Mouse (Mus musculus) kidney, embryonic 15.5 days (tissue): ENCODE data around the gene C130032M10Rik. TPM values are rescaled to one million over a fixed set of nuclear protein-coding genes. Genes with fewer than 3 reads are reported as not detected.
A peak's percentile ranks its signal among the peaks of the same experiment; 100 is the strongest.

ENCODE experiments used
- ATAC-seq: fragments of 200-750 bp; cut with Nextera tagmentation; replicated peaks from 2 replicates; pipeline ENCODE4 v1.8.0; 2017; ENCODE audit warnings: moderate TSS enrichment; ENCODE audit not compliant: low FRiP score
- H3K27ac ChIP-seq: fragments of 300-500 bp; sonication (generic); 2 replicates; pipeline ENCODE4 v1.5.1; 2015; ENCODE audit warnings: mild to moderate bottlenecking, inconsistent platforms
- H3K27me3 ChIP-seq: fragments of 300-500 bp; sonication (generic); 2 replicates; pipeline ENCODE4 v1.6.1; 2015; ENCODE audit warnings: inconsistent platforms
- H3K36me3 ChIP-seq: fragments of 300-500 bp; sonication (generic); 2 replicates; pipeline ENCODE4 v1.6.1; 2015; ENCODE audit warnings: inconsistent platforms
- H3K4me1 ChIP-seq: fragments of 300-500 bp; sonication (generic); 2 replicates; pipeline ENCODE4 v1.6.1; 2015; ENCODE audit warnings: inconsistent platforms
- H3K4me2 ChIP-seq: fragments of 300-500 bp; sonication (generic); 2 replicates; pipeline ENCODE4 v1.6.1; 2015; ENCODE audit warnings: moderate library complexity, mild to moderate bottlenecking, inconsistent platforms
- H3K4me3 ChIP-seq: fragments of 300-500 bp; sonication (generic); replicated peaks from 2 replicates; pipeline ENCODE4 v1.5.1; 2015; ENCODE audit warnings: mild to moderate bottlenecking, inconsistent platforms
- H3K9ac ChIP-seq: fragments of 300-500 bp; sonication (generic); 2 replicates; pipeline ENCODE4 v1.6.1; 2015; ENCODE audit warnings: mild to moderate bottlenecking, inconsistent platforms
- H3K9me3 ChIP-seq: fragments of 300-500 bp; sonication (generic); replicated peaks from 2 replicates; pipeline ENCODE4 v1.6.1; 2016; ENCODE audit warnings: inconsistent platforms
- WGBS: fragments of 180-500 bp; shearing (Covaris S2); methylation state at CpG from one replicate; pipeline ENCODE4 v1.1.7; 2015; ENCODE audit warnings: mixed read lengths; 5-methylcytosine and 5-hydroxymethylcytosine counted together
- polyA plus RNA-seq: library from polyadenylated mRNA; unstranded; fragments of >200 nt; fragmentation: Nextera tagmentation; extraction: Ambion mirVana; gene quantifications from 2 replicates; pipeline ENCODE4 v1.2.1, GENCODE M21; 2015

Gene C130032M10Rik
- polyA plus RNA-seq, 1 experiment from 2014 or later = 0.62 TPM

GRCm38 (mm10) chr9:114536628-114537027 lies 21.1 kb downstream of the C130032M10Rik start:
- Histone ChIP-seq H3K9ac (no peak overlapping the region), H3K4me1 (peaks cover 52% of the 10 kb centered on the region), H3K4me2 (no peak overlapping the region), H3K9me3 (no peaks in the 10 kb centered on the region), H3K36me3 (no peaks in the 10 kb centered on the region), H3K27me3 (no peaks in the 10 kb centered on the region), H3K4me3 (no peak overlapping the region), H3K27ac (peak overlapping the region; percentile 67)
- 29% methylated on average over 2 of the region's 2 CpGs for WGBS
- ATAC-seq = peak; percentile 88

DNA sequence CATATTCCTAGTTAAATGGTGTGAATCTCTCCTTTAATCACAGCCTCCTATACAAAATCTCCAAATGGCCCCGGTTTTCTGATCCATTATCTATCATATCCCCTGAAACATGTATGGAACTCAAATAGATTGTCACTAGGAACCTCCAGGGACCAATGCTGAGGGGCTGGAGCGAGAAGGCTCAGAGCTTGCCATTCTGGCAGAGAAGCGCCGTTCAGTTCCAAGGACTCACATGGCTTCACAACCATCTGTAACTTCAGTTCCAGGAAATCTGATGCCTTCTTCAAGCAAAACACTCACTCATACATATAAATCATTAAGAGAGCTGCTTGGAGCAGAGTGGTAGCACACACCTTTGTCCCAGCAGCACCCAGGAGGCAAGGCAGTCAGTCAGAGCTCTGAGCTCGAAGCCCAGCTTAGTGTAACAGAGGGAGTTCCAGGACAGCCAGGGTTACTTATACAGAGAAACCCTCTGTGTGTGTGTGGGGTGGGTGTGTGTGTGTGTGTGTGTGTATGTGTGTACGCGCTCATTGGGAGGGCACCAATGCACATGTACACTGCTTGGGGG lies 23.6 kb downstream of the C130032M10Rik start:
- H3K27ac ChIP-seq = peak overlapping the region; percentile 41
- no peaks in the 10 kb centered on the region for H3K9me3 ChIP-seq
- H3K27me3 ChIP-seq = no peaks in the 10 kb centered on the region
- no peaks in the 10 kb centered on the region for H3K36me3 ChIP-seq
- peak; percentile 31; the same call in 1 of the 2 replicates for ATAC-seq
- no peak overlapping the region for H3K9ac ChIP-seq
- 49% methylated on average over 7 of the region's 7 CpGs for WGBS
- no peak overlapping the region for H3K4me3 ChIP-seq
- H3K4me1 ChIP-seq = peaks cover 53% of the 10 kb centered on the region
- no peak overlapping the region for H3K4me2 ChIP-seq

GRCm38 (mm10) chr9:114541279-114541741 lies 25.8 kb downstream of the C130032M10Rik start:
- H3K27ac ChIP-seq = no peak overlapping the region
- 33% methylated on average over 1 of the region's 1 CpGs for WGBS
- ATAC-seq = no peak

DNA sequence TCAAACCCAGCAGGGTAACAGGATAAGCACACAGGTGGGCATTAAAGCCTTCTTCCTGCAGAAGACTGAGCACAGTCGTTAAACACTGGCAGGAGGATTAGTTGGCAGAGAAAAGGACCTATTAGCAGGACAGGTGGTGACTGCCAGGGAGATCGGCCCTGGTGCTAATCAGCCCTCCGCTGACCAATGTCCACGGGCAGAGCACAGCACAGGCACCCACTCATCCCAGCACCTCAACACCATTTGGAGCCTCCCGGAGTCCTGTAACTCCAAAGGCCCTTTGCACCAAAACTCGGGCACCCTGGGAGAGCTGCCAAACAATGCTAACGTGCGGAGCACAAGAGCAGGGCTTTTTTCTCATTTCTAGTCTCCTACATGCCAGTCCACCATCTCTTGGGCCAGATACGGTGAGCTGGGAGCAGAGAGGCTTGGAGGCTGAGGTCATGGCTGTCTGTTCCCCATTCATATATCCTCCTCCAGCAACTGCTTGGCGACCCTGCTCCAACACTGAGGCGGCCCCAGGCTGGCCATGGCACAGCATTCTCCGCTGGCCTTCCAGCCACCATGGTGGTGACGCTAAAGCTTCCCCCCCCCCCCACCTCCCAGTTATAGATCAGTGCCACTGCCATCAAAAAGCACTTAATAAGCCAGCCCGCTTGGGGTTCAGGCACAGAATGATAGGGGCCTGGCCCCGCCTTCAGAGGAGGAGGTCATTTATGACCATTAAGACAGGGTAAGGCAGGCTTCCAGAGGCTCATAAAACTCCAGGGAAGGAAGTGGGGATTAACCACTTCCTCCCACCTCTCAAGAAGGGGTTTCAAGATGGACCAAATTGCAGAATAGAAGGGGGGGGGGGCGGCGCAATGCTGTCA lies 28.6 kb downstream of the C130032M10Rik start:
- H3K9ac ChIP-seq = no peak overlapping the region
- H3K9me3 ChIP-seq = no peaks in the 10 kb centered on the region
- 0 out of 2 replicates have a peak, but pooled peaks have one; percentile 23 for ATAC-seq
- WGBS = 35% methylated on average over 15 of the region's 17 CpGs
- H3K4me3 ChIP-seq = no peak overlapping the region
- H3K36me3 ChIP-seq = no peaks in the 10 kb centered on the region
- H3K27ac ChIP-seq = peak overlapping the region; percentile 79; the same call in 1 of the 2 replicates
- H3K27me3 ChIP-seq = no peaks in the 10 kb centered on the region
- H3K4me1 ChIP-seq = peaks cover 73% of the 10 kb centered on the region
- peak overlapping the region; percentile 48 for H3K4me2 ChIP-seq

More at GRCm38 (mm10) chr9:114541279-114541741, 25.8 kb downstream of the C130032M10Rik start:
- Histone ChIP-seq H3K4me3 (no peak overlapping the region), H3K4me1 (peaks cover 74% of the 10 kb centered on the region), H3K27me3 (no peaks in the 10 kb centered on the region), H3K9ac (no peak overlapping the region), H3K9me3 (no peaks in the 10 kb centered on the region), H3K4me2 (no peak overlapping the region), H3K36me3 (no peaks in the 10 kb centered on the region)

DNA sequence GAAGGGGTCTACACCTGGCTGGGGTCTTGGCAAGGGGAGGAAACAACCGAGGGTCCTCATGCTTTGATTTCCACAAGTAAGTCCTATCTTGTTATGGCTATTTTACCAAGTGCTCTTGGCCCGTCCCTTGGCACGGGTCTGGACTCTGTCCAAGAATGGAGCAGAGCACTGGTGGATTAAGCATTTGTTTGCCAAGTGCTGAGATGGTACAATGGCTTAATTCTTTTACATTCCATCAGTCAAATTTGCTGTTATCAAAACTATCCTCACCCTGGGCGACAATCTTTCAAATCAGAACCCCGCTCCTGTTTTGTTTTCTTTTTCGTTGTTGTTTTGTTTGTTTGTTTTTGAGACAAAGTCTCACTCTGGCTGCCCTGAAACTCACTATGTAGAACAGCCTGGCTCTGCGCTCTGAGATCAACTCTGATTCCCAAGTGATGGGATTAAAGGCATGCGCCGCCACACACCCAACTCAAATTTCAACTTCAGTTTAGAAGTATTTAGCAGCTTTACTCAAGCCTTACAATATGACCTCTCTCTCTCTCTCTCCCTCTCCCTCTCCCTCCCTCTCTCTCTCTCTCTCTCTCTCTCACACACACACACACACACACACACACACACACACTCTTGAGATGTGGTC lies 29.4 kb downstream of the C130032M10Rik start:
- Histone ChIP-seq H3K4me3 (no peak overlapping the region), H3K36me3 (no peaks in the 10 kb centered on the region), H3K27ac (peak overlapping the region; percentile 79), H3K9ac (no peak overlapping the region), H3K4me1 (peaks cover 74% of the 10 kb centered on the region), H3K4me2 (peak overlapping the region; percentile 48), H3K27me3 (no peaks in the 10 kb centered on the region), H3K9me3 (no peaks in the 10 kb centered on the region)
- ATAC-seq = 0 out of 2 replicates have a peak, but pooled peaks have one; percentile 17
- 21% methylated on average over 9 of the region's 9 CpGs for WGBS

DNA sequence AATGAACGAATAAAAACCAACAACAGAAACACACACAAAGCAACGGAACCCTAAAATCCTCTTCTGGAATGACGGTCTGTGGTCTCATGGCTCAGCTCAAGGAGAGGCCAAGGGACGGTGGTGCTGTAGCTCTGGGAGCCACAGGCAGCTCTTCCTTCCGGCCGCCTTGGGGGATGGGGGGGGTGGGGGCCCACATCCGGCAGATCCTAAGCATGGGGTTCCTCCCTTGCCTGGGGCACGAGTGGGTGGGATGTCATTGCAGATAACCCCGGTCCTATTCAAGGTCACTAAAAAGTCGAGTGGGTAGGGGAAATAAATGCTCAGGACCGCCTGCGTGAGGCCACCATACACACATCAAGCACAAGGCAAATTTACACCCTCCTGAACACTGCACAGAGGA lies 31.3 kb downstream of the C130032M10Rik start:
- peaks cover 73% of the 10 kb centered on the region for H3K4me1 ChIP-seq
- peak overlapping the region; percentile 81; the same call in 1 of the 2 replicates for H3K27ac ChIP-seq
- no peak for ATAC-seq
- H3K4me3 ChIP-seq = no peak overlapping the region
- no peaks in the 10 kb centered on the region for H3K9me3 ChIP-seq
- 48% methylated on average over 12 of the region's 12 CpGs for WGBS
- no peak overlapping the region for H3K9ac ChIP-seq
- H3K36me3 ChIP-seq = no peaks in the 10 kb centered on the region
- H3K27me3 ChIP-seq = no peaks in the 10 kb centered on the region
- no peak overlapping the region for H3K4me2 ChIP-seq

- 35% methylated on average over 6 of the region's 6 CpGs for WGBS
- Histone ChIP-seq H3K9ac (no peak overlapping the region), H3K27ac (peak overlapping the region; percentile 81), H3K36me3 (no peaks in the 10 kb centered on the region), H3K9me3 (no peaks in the 10 kb centered on the region), H3K27me3 (no peaks in the 10 kb centered on the region), H3K4me2 (peak overlapping the region; percentile 22; the same call in 1 of the 2 replicates), H3K4me3 (no peak overlapping the region), H3K4me1 (peaks cover 75% of the 10 kb centered on the region)
- peak; percentile 65 for ATAC-seq
Measured at GRCm38 (mm10) chr9:114547643-114548077, 32.2 kb downstream of the C130032M10Rik start.

GRCm38 (mm10) chr9:114548496-114548895 lies 33.0 kb downstream of the C130032M10Rik start:
- H3K4me2 ChIP-seq = peak overlapping the region; percentile 22; the same call in 1 of the 2 replicates
- peak overlapping the region; percentile 81 for H3K27ac ChIP-seq
- no peaks in the 10 kb centered on the region for H3K27me3 ChIP-seq
- H3K4me3 ChIP-seq = no peak overlapping the region
- no peaks in the 10 kb centered on the region for H3K36me3 ChIP-seq
- no peak overlapping the region for H3K9ac ChIP-seq
- no peaks in the 10 kb centered on the region for H3K9me3 ChIP-seq
- WGBS = 24% methylated on average over 4 of the region's 4 CpGs
- H3K4me1 ChIP-seq = peaks cover 72% of the 10 kb centered on the region
- no peak for ATAC-seq

DNA sequence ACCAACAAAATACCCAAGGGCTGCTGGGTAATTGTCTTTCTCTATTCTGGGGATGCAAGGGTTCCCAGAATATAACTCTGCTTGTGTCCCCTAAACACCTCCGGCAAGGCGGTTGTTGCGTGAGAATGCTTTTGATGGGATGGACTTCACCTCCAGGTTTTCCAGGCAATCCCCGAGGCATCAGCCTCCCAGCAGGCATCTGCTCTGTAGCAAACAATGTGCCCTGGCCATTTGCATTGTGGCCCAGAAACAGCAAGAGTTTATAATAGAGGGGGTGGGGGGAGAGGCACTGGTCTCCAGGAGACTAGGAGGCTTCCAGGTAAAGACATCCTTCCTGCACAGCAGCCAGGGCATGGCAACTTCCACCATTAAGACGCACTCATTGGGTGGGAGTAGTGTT lies 33.6 kb downstream of the C130032M10Rik start:
- Histone ChIP-seq H3K4me2 (no peak overlapping the region), H3K36me3 (no peaks in the 10 kb centered on the region), H3K4me3 (no peak overlapping the region), H3K27me3 (no peaks in the 10 kb centered on the region), H3K9ac (no peak overlapping the region), H3K9me3 (no peaks in the 10 kb centered on the region), H3K27ac (peak overlapping the region; percentile 81; the same call in 1 of the 2 replicates), H3K4me1 (peaks cover 72% of the 10 kb centered on the region)
- 47% methylated on average over 5 of the region's 5 CpGs for WGBS
- no peak for ATAC-seq

- Histone ChIP-seq H3K4me3 (no peak overlapping the region), H3K36me3 (no peaks in the 10 kb centered on the region), H3K4me2 (no peak overlapping the region), H3K27ac (no peak overlapping the region), H3K9ac (no peak overlapping the region), H3K4me1 (peaks cover 72% of the 10 kb centered on the region), H3K27me3 (no peaks in the 10 kb centered on the region), H3K9me3 (no peaks in the 10 kb centered on the region)
- no peak for ATAC-seq
- 38% methylated on average over 6 of the region's 6 CpGs for WGBS
Measured at GRCm38 (mm10) chr9:114550033-114550432, 34.5 kb downstream of the C130032M10Rik start.

DNA sequence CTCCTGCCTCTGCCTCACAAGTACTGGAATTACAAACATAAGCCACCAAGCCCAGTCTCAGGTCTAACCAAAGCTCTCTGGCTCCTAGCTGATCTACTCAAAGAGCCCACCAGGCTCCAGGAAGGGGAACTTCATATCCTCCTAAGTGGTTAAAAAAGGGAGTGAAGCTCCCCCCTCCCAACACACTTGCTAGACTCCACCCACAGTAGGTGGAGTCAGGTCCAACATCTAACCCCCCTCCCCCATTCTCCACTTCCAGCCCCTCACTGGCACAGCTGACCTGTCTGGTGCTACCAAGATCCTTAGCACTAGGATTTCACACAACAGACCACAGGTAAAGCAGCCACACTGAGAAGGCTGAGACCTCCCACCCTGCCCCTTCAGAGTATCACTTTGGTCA lies 38.3 kb downstream of the C130032M10Rik start:
- Histone ChIP-seq H3K36me3 (no peaks in the 10 kb centered on the region), H3K4me1 (peaks cover 56% of the 10 kb centered on the region), H3K4me3 (no peak overlapping the region), H3K27me3 (peaks cover 9% of the 10 kb centered on the region), H3K4me2 (no peak overlapping the region), H3K27ac (no peak overlapping the region), H3K9me3 (no peaks in the 10 kb centered on the region), H3K9ac (no peak overlapping the region)
- ATAC-seq = no peak
